Mouse (Mus musculus): ENCODE results near the gene Fus.

DNA sequence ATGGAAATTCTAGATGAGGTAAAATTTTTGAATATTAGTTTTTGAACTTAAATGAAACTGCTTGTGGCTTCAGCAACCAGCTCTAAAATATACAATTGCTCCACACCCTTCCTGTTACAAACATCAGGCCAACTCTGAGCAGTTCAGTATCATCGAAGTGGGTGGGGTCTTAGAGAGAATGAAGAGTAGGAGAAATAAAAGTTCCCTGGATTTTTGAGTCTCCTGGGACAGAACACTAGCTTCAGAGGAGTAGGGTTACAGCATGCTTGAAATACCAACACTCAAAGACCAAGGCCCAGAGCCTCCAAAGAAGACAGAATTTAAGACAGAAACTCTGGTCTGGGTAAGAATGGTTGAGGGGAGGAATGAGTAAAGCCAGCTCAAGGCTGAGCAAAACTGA is 32.2 kb downstream of the Fus start:
- TF ChIP-seq CTCF (IDR thresholded peaks at IDR 0.05; ENCODE audit: borderline replicate concordance, extremely low read depth, insufficient read depth, insufficient read length) = no peak
- no peak for TF ChIP-seq POLR2A (IDR thresholded peaks at IDR 0.05; ENCODE audit: borderline replicate concordance, extremely low read depth, insufficient read depth, insufficient read length, poor library complexity, severe bottlenecking)

Data from brain, embryonic 14.5 days (tissue).